Mouse (Mus musculus) retina, adult 2 months (tissue): ENCODE measurements around the gene Usp44.
"Not testable (repeated sequence)": the region's sequence is repeated elsewhere in the genome, so short reads cannot be mapped to it uniquely, and the experiment has no call there.

ENCODE experiments used
- DNase-seq: peaks from one replicate; pipeline ENCODE4 v3.0.0-alpha.2; 2012; ENCODE audit warnings: low read depth, low spot score

The Usp44 gene

GRCm38 (mm10) chr10:93830931-93831729 is at the start of gene Usp44:
Gene Usp44, plus strand, starts transcription at chr10:93831555.
- DNase-seq, result no peak

DNA sequence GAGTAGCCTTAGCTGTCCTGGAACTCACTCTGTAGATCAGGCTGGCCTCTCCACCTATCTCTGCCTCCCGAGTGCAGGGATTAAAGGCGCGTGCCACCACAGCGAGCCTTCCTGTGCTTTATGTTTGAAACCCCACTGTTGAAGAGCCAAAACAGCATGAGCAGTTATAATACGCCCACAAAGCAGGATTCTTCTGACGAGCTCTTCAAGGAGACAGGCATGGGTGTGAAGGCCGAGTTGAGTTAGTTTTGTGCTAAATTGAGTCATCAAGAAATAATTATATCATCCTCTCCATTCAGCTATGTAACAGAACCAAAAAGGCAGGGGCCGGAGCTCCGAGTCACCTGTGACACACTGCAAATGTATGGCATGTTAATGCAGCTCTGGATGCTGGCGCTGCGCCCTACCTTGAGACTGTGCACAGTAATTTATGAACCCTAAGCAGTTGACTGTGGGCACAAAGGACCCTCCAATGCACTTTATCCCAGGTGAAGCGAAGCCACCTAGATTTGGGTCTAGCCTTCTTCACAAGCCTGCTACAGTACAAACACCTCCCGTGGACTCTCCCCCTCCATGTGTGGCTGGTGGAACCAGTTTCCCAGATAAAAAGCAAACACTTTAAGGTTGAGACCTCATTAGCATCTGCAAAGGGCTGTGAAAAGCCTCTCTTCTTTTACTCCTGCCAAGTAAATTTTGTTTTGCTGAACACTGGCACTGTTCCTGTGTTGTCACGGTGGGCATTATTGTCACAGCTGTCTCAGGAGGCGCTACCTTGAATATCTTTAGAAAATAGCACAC is 47.9 kb upstream of the Usp44 start:
- no peak for DNase-seq

- DNase-seq, result no peak
These were observed 31.5 kb upstream of the Usp44 start for GRCm38 (mm10) chr10:93799711-93800362.

- DNase-seq, result no peak
These were observed 31.0 kb upstream of the Usp44 start for GRCm38 (mm10) chr10:93800363-93800722.

DNA sequence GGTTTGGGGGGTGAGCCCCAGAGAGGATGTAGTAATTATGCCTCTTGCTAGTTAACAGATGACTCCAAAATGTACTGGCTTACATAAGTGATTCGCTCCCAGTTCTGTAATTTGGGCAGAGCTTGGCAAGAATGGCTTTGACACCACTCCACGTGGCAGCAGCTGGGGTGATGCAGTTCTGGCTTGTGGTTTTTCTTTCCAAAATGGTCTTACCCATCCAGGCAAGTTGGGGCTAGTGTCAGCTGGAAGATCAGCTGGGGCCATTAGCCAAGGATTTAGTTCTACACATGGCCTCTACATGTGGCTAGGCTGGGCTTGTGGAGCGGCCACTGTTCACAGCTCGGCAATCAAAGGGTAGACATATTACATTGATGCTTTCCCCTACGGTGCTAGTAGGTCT is 30.5 kb upstream of the Usp44 start:
- no peak for DNase-seq

- no peak for DNase-seq
These were observed 28.2 kb upstream of the Usp44 start for GRCm38 (mm10) chr10:93803199-93803598.

- DNase-seq, result not testable (repeated sequence)
These were observed 21.9 kb upstream of the Usp44 start for GRCm38 (mm10) chr10:93809438-93809837.

DNA sequence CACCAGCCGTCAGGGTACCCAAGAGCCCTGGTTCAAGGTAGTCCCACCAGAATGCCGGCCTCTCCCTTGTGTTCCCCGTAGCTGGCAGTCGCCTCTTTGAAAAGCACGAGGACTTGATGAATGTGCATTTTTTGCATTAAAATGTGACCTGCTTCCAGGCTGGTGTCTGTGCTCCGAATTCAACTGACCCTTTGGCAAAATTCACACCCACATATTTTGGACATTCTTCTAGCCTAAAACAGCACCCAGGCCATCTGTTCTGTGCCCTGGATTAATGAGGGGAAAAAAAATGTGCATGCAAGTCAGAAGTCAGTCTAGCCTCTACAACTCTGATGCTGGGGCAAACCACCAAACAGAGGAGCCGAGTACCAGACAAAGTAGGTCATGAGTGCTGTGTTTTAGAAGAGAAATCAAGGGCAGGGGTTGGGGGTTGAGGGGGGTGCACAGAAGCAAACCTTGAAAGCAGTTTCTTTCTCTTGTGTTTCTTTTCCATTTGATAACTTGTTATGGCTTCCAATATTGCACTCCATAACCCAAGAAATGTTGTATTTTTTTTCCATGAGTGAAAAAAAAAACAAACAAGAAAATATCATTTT is 20.7 kb upstream of the Usp44 start:
- no peak for DNase-seq

- no peak for DNase-seq
These were observed 19.3 kb upstream of the Usp44 start for GRCm38 (mm10) chr10:93812098-93812497.

GRCm38 (mm10) chr10:93812774-93813415 is 18.5 kb upstream of the Usp44 start:
- DNase-seq, result peak; percentile 49

DNA sequence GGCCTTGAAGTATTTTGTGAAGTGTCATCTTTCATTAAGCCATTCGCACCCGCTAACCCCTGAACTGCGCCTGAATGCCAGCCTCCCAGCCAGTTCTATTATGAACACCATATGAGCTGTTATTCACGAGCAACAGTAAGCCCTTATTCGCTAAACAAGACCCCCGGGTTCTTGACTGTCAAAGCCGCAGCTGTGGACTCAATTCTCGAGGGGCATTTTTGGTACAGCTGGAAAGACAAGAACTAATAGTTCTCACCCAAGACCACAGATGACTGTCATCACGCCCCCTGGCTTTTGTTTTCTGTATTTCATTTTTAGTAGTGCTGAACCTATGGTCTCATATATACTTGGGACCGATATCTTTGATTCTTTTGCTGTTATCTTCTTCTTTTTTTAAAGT is 17.6 kb upstream of the Usp44 start:
- DNase-seq, result no peak

- peak; percentile 38 for DNase-seq
These were observed 12.7 kb upstream of the Usp44 start for GRCm38 (mm10) chr10:93818661-93819060.

DNA sequence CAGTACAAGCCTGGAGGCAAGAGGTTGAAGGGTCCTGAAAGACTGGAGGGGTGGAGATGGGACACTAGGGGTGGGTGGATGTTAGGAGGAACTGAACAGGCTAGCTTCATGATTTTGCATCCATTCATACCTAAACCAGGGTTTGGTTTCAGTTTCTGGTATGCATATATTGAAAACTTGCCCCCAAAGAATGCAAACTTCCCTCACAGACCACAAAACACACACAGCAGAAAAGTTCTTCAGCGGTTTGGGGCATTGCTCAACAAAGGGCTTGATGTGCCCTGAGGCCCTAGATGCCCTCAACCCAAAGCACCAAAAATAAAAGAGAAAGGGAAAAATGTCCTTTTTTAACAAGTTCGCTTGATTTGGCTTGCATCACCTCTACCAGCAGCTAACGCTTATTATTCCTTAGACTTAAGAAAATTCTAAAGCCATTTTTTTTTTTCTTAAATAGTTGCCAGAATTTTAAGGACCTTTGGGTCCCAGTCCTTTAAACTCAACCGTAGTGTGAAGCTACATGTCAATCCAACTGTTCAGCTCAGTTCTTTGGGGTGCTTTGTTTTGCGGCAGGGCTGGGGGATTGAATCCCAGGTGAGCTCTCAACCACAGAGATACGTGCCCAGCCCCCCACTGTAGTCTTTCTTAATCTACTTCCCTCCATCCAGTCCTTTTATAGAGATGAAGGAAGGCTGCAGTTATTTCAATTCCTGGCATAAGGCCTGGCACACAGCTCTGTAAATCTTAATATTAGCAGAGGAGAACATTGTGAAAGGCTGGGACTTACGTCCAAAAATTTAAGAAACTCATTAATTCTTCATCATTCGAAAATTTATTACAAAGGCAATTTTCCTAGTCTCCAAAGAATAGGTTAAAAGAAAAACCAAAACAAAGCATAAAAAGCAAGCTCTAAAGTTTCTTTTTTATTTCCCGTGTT is 1.2 kb upstream of the Usp44 start:
- DNase-seq, result no peak

DNA sequence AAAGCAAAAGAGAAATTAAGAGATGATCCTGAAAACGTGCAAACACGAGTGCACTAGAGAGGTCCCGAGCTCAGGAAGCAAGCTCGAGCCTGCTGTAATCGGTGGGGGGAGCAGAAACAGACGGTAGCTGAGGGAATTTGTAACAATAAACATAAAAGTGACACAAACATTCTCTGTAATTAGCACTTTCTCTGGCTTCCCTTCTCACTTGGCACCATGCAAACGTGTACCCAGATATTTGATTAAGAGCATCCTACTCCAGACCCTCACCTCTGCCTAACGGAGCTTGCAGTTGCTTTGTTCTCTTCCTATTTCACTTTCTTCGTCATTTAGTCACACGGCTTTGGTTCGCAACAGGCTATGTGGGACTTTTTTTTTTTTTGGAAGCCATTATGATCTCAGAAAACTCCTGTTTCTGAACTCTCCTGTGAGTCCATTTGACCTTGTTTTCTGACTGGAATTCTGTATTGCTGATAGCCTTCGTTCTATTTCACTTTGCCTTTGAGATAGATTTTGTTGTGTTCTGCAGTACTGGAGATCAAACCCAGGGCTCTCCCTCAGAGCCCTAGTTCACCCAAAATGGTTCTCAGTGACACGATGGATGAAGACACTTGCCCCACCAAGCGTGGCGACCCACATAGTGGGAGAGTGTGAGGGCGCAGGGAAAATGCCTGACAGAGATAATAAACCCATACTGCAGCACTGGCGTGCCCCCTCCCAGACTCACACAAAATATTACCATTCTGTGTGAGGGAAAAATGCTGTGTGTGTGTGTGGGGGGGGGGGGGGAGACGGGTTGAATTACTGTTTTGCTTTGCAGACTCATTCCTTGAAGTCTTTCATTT is 597 bp downstream of the Usp44 start:
- no peak for DNase-seq

- DNase-seq, result no peak
These were observed 1.5 kb downstream of the Usp44 start for GRCm38 (mm10) chr10:93832811-93833210.

DNA sequence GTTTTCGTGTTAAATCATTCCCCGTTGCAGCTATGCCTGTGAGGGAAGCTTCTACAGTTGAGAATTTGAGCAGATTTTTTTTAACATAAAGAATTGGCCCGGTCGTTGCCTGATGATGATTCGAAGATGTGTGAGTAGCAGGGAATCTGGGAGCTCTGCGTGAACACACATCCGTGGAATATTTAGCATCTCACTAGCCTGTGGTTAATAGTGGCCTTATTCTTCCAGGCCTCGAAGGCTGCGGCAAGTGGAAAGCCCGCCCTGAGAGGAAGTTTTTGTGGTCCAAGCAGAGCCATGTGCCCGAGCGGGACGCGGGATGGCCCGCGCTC is 2.0 kb downstream of the Usp44 start:
- DNase-seq, result no peak

- DNase-seq, result no peak
These were observed 2.5 kb downstream of the Usp44 start for GRCm38 (mm10) chr10:93833699-93834393.

- no peak for DNase-seq
These were observed 3.0 kb downstream of the Usp44 start for GRCm38 (mm10) chr10:93834394-93834745.

GRCm38 (mm10) chr10:93835115-93835514 is 3.8 kb downstream of the Usp44 start:
- not testable (repeated sequence) for DNase-seq
